Mouse (Mus musculus): ENCODE measurements around the gene Osbpl10.
"Not testable (repeated sequence)": the region's sequence is repeated elsewhere in the genome, so short reads cannot be mapped to it uniquely, and the experiment has no call there.

Gene Osbpl10

GRCm38 (mm10) chr9:115031046-115031445, 52.7 kb downstream of the Osbpl10 start:
- DNase-seq (ENCODE audit: low read depth, low spot score), result not testable (repeated sequence)

- DNase-seq (ENCODE audit: low read depth, low spot score), result no peak
Measured at GRCm38 (mm10) chr9:115032786-115033185, 54.4 kb downstream of the Osbpl10 start.

- DNase-seq (ENCODE audit: low read depth, low spot score), result no peak
Measured at GRCm38 (mm10) chr9:115034271-115034670, 55.9 kb downstream of the Osbpl10 start.

- DNase-seq (ENCODE audit: low read depth, low spot score), result no peak
Measured at GRCm38 (mm10) chr9:115034788-115035187, 56.4 kb downstream of the Osbpl10 start.

GRCm38 (mm10) chr9:115038215-115038614, 59.8 kb downstream of the Osbpl10 start:
- DNase-seq (ENCODE audit: low read depth, low spot score), result no peak

- no peak for DNase-seq (ENCODE audit: low read depth, low spot score)
Measured at GRCm38 (mm10) chr9:115038686-115039085, 60.3 kb downstream of the Osbpl10 start.

GRCm38 (mm10) chr9:115039245-115039644, 60.9 kb downstream of the Osbpl10 start:
- no peak for DNase-seq (ENCODE audit: low read depth, low spot score)

GRCm38 (mm10) chr9:115042571-115042970, 64.2 kb downstream of the Osbpl10 start:
- DNase-seq (ENCODE audit: low read depth, low spot score), result no peak

GRCm38 (mm10) chr9:115042971-115043706, 64.8 kb downstream of the Osbpl10 start:
- DNase-seq (ENCODE audit: low read depth, low spot score), result no peak

- no peak for DNase-seq (ENCODE audit: low read depth, low spot score)
Measured at GRCm38 (mm10) chr9:115043881-115044770, 65.8 kb downstream of the Osbpl10 start.

GRCm38 (mm10) chr9:115045087-115045800, 66.9 kb downstream of the Osbpl10 start:
- DNase-seq (ENCODE audit: low read depth, low spot score), result no peak

GRCm38 (mm10) chr9:115046701-115047100, 68.3 kb downstream of the Osbpl10 start:
- DNase-seq (ENCODE audit: low read depth, low spot score), result no peak

- DNase-seq (ENCODE audit: low read depth, low spot score), result no peak
Measured at GRCm38 (mm10) chr9:115048340-115048739, 70.0 kb downstream of the Osbpl10 start.

- no peak for DNase-seq (ENCODE audit: low read depth, low spot score)
Measured at GRCm38 (mm10) chr9:115048861-115049260, 70.5 kb downstream of the Osbpl10 start.

GRCm38 (mm10) chr9:115049981-115050720, 71.8 kb downstream of the Osbpl10 start:
- DNase-seq (ENCODE audit: low read depth, low spot score), result no peak

- no peak for DNase-seq (ENCODE audit: low read depth, low spot score)
Measured at GRCm38 (mm10) chr9:115051976-115052375, 73.6 kb downstream of the Osbpl10 start.

GRCm38 (mm10) chr9:115053779-115054178, 75.4 kb downstream of the Osbpl10 start:
- no peak for DNase-seq (ENCODE audit: low read depth, low spot score)

- no peak for DNase-seq (ENCODE audit: low read depth, low spot score)
Measured at GRCm38 (mm10) chr9:115055041-115055830, 76.9 kb downstream of the Osbpl10 start.

- DNase-seq (ENCODE audit: low read depth, low spot score), result no peak
Measured at GRCm38 (mm10) chr9:115058806-115059205, 80.4 kb downstream of the Osbpl10 start.

- no peak for DNase-seq (ENCODE audit: low read depth, low spot score)
Measured at GRCm38 (mm10) chr9:115064834-115065233, 86.5 kb downstream of the Osbpl10 start.

Measured in retina, postnatal 7 days (tissue).